ENCODE assay signal across 25 mouse cellular contexts in genomic region chr3:106292938-106293337, GRCm38 (mm10).
A peak's percentile ranks its signal among the peaks of the same experiment; 100 is the strongest.
DNase-seq lines count a peak whose midpoint lies in the region; ATAC-seq lines count a peak whose summit lies in the region.
"Had no signal": no experiment of that assay in that cellular context is flagged by ENCODE, and none has a peak within 500 bp of the region (broad histone marks: within the 10 kb centered on the region; RNA-seq: fewer than 3 reads in every experiment).

No protein-coding gene starts in this region.

- H3K9ac ChIP-seq in forebrain, embryonic 11.5 days (ENCODE audit: low read length): no peak overlapping the region
- no peak overlapping the region for H3K9ac ChIP-seq in forebrain, embryonic 15.5 days (replicated peaks)
- H3K9ac ChIP-seq in hindbrain, embryonic 11.5 days (ENCODE audit: low read depth, low read length): no peak overlapping the region
- no peak overlapping the region for H3K9ac ChIP-seq in hindbrain, embryonic 13.5 days
- no peak overlapping the region for H3K9ac ChIP-seq in midbrain, embryonic 11.5 days (ENCODE audit: low read length)
- no peak overlapping the region for H3K9ac ChIP-seq in midbrain, embryonic 13.5 days (replicated peaks)
- no peak overlapping the region for H3K9ac ChIP-seq in limb, embryonic 13.5 days
- H3K9ac ChIP-seq: embryonic facial prominence, embryonic 12.5 days; forebrain, embryonic 12.5 days had no signal

- no peak overlapping the region for H3K4me3 ChIP-seq in forebrain, embryonic 11.5 days (ENCODE audit: low read depth, low read length)
- H3K4me3 ChIP-seq in forebrain, embryonic 15.5 days: no peak overlapping the region
- no peak overlapping the region for H3K4me3 ChIP-seq in hindbrain, embryonic 11.5 days (ENCODE audit: low read depth, low read length)
- H3K4me3 ChIP-seq in hindbrain, embryonic 13.5 days: no peak overlapping the region
- no peak overlapping the region for H3K4me3 ChIP-seq in midbrain, embryonic 11.5 days (ENCODE audit: low read depth, low read length)
- H3K4me3 ChIP-seq in midbrain, embryonic 13.5 days (replicated peaks): no peak overlapping the region
- no peak overlapping the region for H3K4me3 ChIP-seq in limb, embryonic 13.5 days
- H3K4me3 ChIP-seq: embryonic facial prominence, embryonic 10.5 days; embryonic facial prominence, embryonic 12.5 days; forebrain, embryonic 12.5 days had no signal

- no peaks in the 10 kb centered on the region for H3K4me1 ChIP-seq in forebrain, embryonic 11.5 days (replicated peaks; ENCODE audit: control insufficient read depth, insufficient read depth, low read length)
- no peaks in the 10 kb centered on the region for H3K4me1 ChIP-seq in forebrain, embryonic 15.5 days
- no peaks in the 10 kb centered on the region for H3K4me1 ChIP-seq in hindbrain, embryonic 11.5 days (replicated peaks; ENCODE audit: control insufficient read depth, insufficient read depth, low read length)
- H3K4me1 ChIP-seq in hindbrain, embryonic 13.5 days (replicated peaks): no peaks in the 10 kb centered on the region
- H3K4me1 ChIP-seq in midbrain, embryonic 11.5 days (ENCODE audit: control insufficient read depth, insufficient read depth, low read length): no peaks in the 10 kb centered on the region
- no peaks in the 10 kb centered on the region for H3K4me1 ChIP-seq in midbrain, embryonic 13.5 days (replicated peaks)
- H3K4me1 ChIP-seq in limb, embryonic 13.5 days: no peaks in the 10 kb centered on the region
- H3K4me1 ChIP-seq: embryonic facial prominence, embryonic 10.5 days; embryonic facial prominence, embryonic 12.5 days; forebrain, embryonic 12.5 days had no signal

- H3K27ac ChIP-seq in forebrain, embryonic 11.5 days (ENCODE audit: low read depth, low read length): no peak overlapping the region
- H3K27ac ChIP-seq in forebrain, embryonic 15.5 days (replicated peaks): no peak overlapping the region
- H3K27ac ChIP-seq in hindbrain, embryonic 11.5 days (ENCODE audit: low read depth, low read length): no peak overlapping the region
- no peak overlapping the region for H3K27ac ChIP-seq in hindbrain, embryonic 13.5 days
- no peak overlapping the region for H3K27ac ChIP-seq in midbrain, embryonic 11.5 days (ENCODE audit: low read depth, low read length)
- H3K27ac ChIP-seq in midbrain, embryonic 13.5 days: no peak overlapping the region
- no peak overlapping the region for H3K27ac ChIP-seq in limb, embryonic 13.5 days
- H3K27ac ChIP-seq: embryonic facial prominence, embryonic 10.5 days; embryonic facial prominence, embryonic 12.5 days; forebrain, embryonic 12.5 days had no signal

- no peak for DNase-seq in forebrain, embryonic 11.5 days (ENCODE audit: low spot score)
- no peak for DNase-seq in hindbrain, embryonic 11.5 days (ENCODE audit: low spot score)
- no peak for DNase-seq in midbrain, embryonic 11.5 days (ENCODE audit: low spot score, missing footprints)
- DNase-seq: adrenal gland, adult 8-10 months; adrenal gland, postnatal 14 days; adrenal gland, postnatal 36 days; B cell, adult 2 months; cerebellum, adult 11-12 months; cerebellum, adult 2 months; cerebellum, adult 9-10 months; cerebellum, postnatal 10 days; cerebellum, postnatal 25 days had no signal

- no peak overlapping the region for H3K4me2 ChIP-seq in forebrain, embryonic 11.5 days (ENCODE audit: low read depth, low read length, severe bottlenecking)
- no peak overlapping the region for H3K4me2 ChIP-seq in forebrain, embryonic 15.5 days (replicated peaks)
- no peak overlapping the region for H3K4me2 ChIP-seq in hindbrain, embryonic 11.5 days (replicated peaks; ENCODE audit: low read depth, low read length)
- H3K4me2 ChIP-seq in hindbrain, embryonic 13.5 days: no peak overlapping the region
- H3K4me2 ChIP-seq in midbrain, embryonic 11.5 days: no peak overlapping the region
- no peak overlapping the region for H3K4me2 ChIP-seq in midbrain, embryonic 13.5 days (replicated peaks)
- H3K4me2 ChIP-seq in limb, embryonic 13.5 days (replicated peaks): no peak overlapping the region
- H3K4me2 ChIP-seq: embryonic facial prominence, embryonic 12.5 days; forebrain, embryonic 12.5 days had no signal

- ATAC-seq in forebrain, embryonic 11.5 days (replicated peaks; ENCODE audit: low FRiP score): peak; percentile 37; the same call in 1 of the 2 replicates
- ATAC-seq in forebrain, embryonic 15.5 days (replicated peaks): no peak
- 0 out of 2 replicates have a peak, but pooled peaks have one; percentile 43 for ATAC-seq in hindbrain, embryonic 11.5 days (ENCODE audit: low FRiP score)
- ATAC-seq in hindbrain, embryonic 13.5 days (ENCODE audit: low FRiP score): no peak
- ATAC-seq in midbrain, embryonic 11.5 days (ENCODE audit: low FRiP score): 0 out of 2 replicates have a peak, but pooled peaks have one; percentile 57
- ATAC-seq in midbrain, embryonic 13.5 days: no peak
- ATAC-seq in limb, embryonic 13.5 days (ENCODE audit: low FRiP score, low read depth): peak; percentile 44
- ATAC-seq: activated CD4-positive, CD25-positive, alpha-beta regulatory T cell, adult 4 months; CD4-positive, CD25-positive, alpha-beta regulatory T cell, adult 4 months; forebrain, embryonic 14.5 days; Patski had no signal

- no peaks in the 10 kb centered on the region for H3K27me3 ChIP-seq in forebrain, embryonic 11.5 days (ENCODE audit: control insufficient read depth, insufficient read depth, low read length)
- H3K27me3 ChIP-seq in forebrain, embryonic 15.5 days: no peaks in the 10 kb centered on the region
- H3K27me3 ChIP-seq in hindbrain, embryonic 11.5 days (ENCODE audit: control insufficient read depth, insufficient read depth, low read length): no peaks in the 10 kb centered on the region
- no peaks in the 10 kb centered on the region for H3K27me3 ChIP-seq in hindbrain, embryonic 13.5 days
- H3K27me3 ChIP-seq in midbrain, embryonic 11.5 days (ENCODE audit: control insufficient read depth, insufficient read depth, low read length): no peaks in the 10 kb centered on the region
- H3K27me3 ChIP-seq in midbrain, embryonic 13.5 days: no peaks in the 10 kb centered on the region
- no peaks in the 10 kb centered on the region for H3K27me3 ChIP-seq in limb, embryonic 13.5 days
- H3K27me3 ChIP-seq: CH12.LX; embryonic facial prominence, embryonic 12.5 days; forebrain, embryonic 12.5 days; Patski had no signal

- H3K36me3 ChIP-seq in forebrain, embryonic 11.5 days (ENCODE audit: control insufficient read depth, insufficient read depth, low read length): no peaks in the 10 kb centered on the region
- no peaks in the 10 kb centered on the region for H3K36me3 ChIP-seq in forebrain, embryonic 15.5 days
- H3K36me3 ChIP-seq in hindbrain, embryonic 11.5 days (ENCODE audit: control insufficient read depth, insufficient read depth, low read length): no peaks in the 10 kb centered on the region
- no peaks in the 10 kb centered on the region for H3K36me3 ChIP-seq in hindbrain, embryonic 13.5 days
- H3K36me3 ChIP-seq in midbrain, embryonic 11.5 days (ENCODE audit: control insufficient read depth, insufficient read depth, low read length): no peaks in the 10 kb centered on the region
- H3K36me3 ChIP-seq in midbrain, embryonic 13.5 days: no peaks in the 10 kb centered on the region
- H3K36me3 ChIP-seq in limb, embryonic 13.5 days: no peaks in the 10 kb centered on the region
- H3K36me3 ChIP-seq: embryonic facial prominence, embryonic 10.5 days; embryonic facial prominence, embryonic 12.5 days; forebrain, embryonic 12.5 days; G1E had no signal

- WGBS in forebrain, embryonic 11.5 days: 77% methylated on average over 2 of the region's 2 CpGs
- WGBS in forebrain, embryonic 15.5 days: 81% methylated on average over 2 of the region's 2 CpGs
- WGBS in hindbrain, embryonic 11.5 days: 65% methylated on average over 2 of the region's 2 CpGs
- WGBS in hindbrain, embryonic 13.5 days: 76% methylated on average over 2 of the region's 2 CpGs
- 73% methylated on average over 2 of the region's 2 CpGs for WGBS in midbrain, embryonic 11.5 days
- WGBS in midbrain, embryonic 13.5 days: 69% methylated on average over 2 of the region's 2 CpGs
- WGBS in limb, embryonic 13.5 days: 64% methylated on average over 2 of the region's 2 CpGs

- H3K9me3 ChIP-seq in forebrain, embryonic 11.5 days (ENCODE audit: control insufficient read depth, low read length): no peaks in the 10 kb centered on the region
- H3K9me3 ChIP-seq in forebrain, embryonic 15.5 days: no peaks in the 10 kb centered on the region
- no peaks in the 10 kb centered on the region for H3K9me3 ChIP-seq in hindbrain, embryonic 11.5 days (ENCODE audit: control insufficient read depth, low read length)
- H3K9me3 ChIP-seq in hindbrain, embryonic 13.5 days: 0 out of 2 replicates have a peak, but pooled peaks cover 3% of the 10 kb centered on the region
- H3K9me3 ChIP-seq in midbrain, embryonic 11.5 days (ENCODE audit: control insufficient read depth, low read length): no peaks in the 10 kb centered on the region
- H3K9me3 ChIP-seq in midbrain, embryonic 13.5 days: no peaks in the 10 kb centered on the region
- H3K9me3 ChIP-seq in limb, embryonic 13.5 days: peaks cover 23% of the 10 kb centered on the region
- H3K9me3 ChIP-seq: forebrain, embryonic 12.5 days; G1E had no signal

Comparison
In these comparisons a context has a peak if more than half of its experiments do, and no peak if none do; other contexts are left out.
1. ATAC-seq: peak in forebrain, embryonic 11.5 days (single experiment), hindbrain, embryonic 11.5 days (single experiment), midbrain, embryonic 11.5 days (single experiment) and limb, embryonic 13.5 days (single experiment); none in forebrain, embryonic 15.5 days (single experiment), hindbrain, embryonic 13.5 days (single experiment) and midbrain, embryonic 13.5 days (single experiment).